Mouse (Mus musculus) effector memory CD4-positive, alpha-beta T cell, adult 7 months (primary cell): ENCODE measurements around the gene Ces2g. TPM values are rescaled to one million over a fixed set of nuclear protein-coding genes. Genes with fewer than 3 reads are reported as not detected.

ENCODE experiments used
- polyA plus RNA-seq: library from polyadenylated mRNA; unstranded; fragments of 100-300 nt; shearing (Covaris generic); gene quantifications from one replicate; pipeline ENCODE4 v1.2.1, GENCODE M21; 2017

Ces2g gene
- 0.16 TPM for polyA plus RNA-seq

GRCm38 (mm10) chr8:104961537-104961961 lies at the start of gene Ces2g:
TSS of gene Ces2g (plus strand) at chr8:104961718.

GRCm38 (mm10) chr8:104925972-104926596 lies 35.4 kb upstream of the Ces2g start, which contains the start of gene Ces2e:
TSS of gene Ces2e (plus strand) at chr8:104926260.

GRCm38 (mm10) chr8:104947056-104947455 lies 14.5 kb upstream of the Ces2g start, which contains the start of gene Ces2f:
TSS of gene Ces2f (plus strand) at chr8:104947356.

GRCm38 (mm10) chr8:105000586-105000985 lies 39.1 kb downstream of the Ces2g start, which contains the start of gene Ces2h:
TSS of gene Ces2h (plus strand) at chr8:105000853.

Other genes starting within 250 kb of the Ces2g start
- gene Ces2a, start 227.7 kb upstream of the Ces2g start, polyA plus RNA-seq, result not detected
- not detected for gene Ces2b, start 130.1 kb upstream of the Ces2g start, polyA plus RNA-seq
- 5.9 TPM for gene Ces2c, start 114.7 kb upstream of the Ces2g start, polyA plus RNA-seq
- gene Ces2e, start 35.5 kb upstream of the Ces2g start, polyA plus RNA-seq, result not detected
- not detected for gene Ces2f, start 14.4 kb upstream of the Ces2g start, polyA plus RNA-seq
- 0.21 TPM for gene Ces2h, start 39.1 kb downstream of the Ces2g start, polyA plus RNA-seq
- gene Ces3a, start 86.9 kb downstream of the Ces2g start, polyA plus RNA-seq, result not detected
- gene Ces3b, start 122.0 kb downstream of the Ces2g start, polyA plus RNA-seq, result not detected
- 0.30 TPM for gene Ces4a, start 170.1 kb downstream of the Ces2g start, polyA plus RNA-seq
- 87.2 TPM for gene Cbfb, start 209.0 kb downstream of the Ces2g start, polyA plus RNA-seq